Mouse (Mus musculus) adrenal gland, adult 8-10 months (tissue): Measurements from ENCODE around the gene Kif5c. TPM values are rescaled to one million over a fixed set of nuclear protein-coding genes. Genes with fewer than 3 reads are reported as not detected.

Experiments used
- DNase-seq: peaks from one replicate; pipeline ENCODE4 v3.0.0; 2022
- total RNA-seq, 4 experiments: library from RNA; stranded (reverse); gene quantifications; 2 replicates each; pipeline ENCODE4 v1.2.4; 2022

Kif5c gene
- total RNA-seq, 4 experiments from 2014 or later = 10.0 to 17.4 (median 13.4) TPM

- DNase-seq = no peak
These were observed 103.9 kb downstream of the Kif5c start for GRCm38 (mm10) chr2:49722983-49723382.

DNA sequence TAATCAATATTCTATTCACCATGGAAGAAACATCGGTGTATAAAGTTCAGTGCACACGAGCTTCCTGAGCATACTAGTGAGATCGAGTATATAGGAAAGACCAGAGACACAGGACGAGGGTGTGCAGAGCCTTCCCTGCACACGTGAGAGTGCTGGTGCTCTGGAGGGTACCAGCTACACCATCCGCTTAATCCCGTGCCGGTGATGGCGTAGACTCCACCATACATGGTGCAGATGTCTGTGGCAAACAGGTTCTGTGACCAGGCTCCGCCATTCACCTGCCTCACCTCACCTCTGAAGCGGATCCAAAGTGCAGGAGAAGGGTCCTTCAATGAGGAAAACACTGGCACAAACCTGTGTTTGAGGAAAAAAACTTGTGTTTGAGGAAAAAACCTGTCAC lies 107.6 kb downstream of the Kif5c start:
- DNase-seq = no peak

GRCm38 (mm10) chr2:49727199-49727598 lies 108.1 kb downstream of the Kif5c start:
- DNase-seq = no peak

DNA sequence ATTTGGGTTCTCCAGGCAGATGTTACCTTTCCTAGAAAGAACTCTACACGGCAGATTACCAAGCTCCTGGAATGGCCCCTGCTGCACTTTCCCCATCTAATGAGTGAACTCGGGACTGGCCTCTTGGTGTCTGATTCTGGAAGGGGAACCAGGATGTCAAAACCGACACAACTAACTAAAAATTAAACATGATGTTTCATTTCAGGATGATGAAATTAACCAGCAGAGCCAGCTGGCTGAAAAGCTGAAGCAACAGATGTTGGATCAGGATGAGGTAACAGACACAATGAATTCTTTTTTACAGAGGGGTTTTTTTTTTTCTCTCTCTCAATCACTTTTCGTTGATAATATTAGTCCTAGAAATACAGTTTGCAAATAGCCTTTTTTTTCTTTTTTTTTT lies 108.6 kb downstream of the Kif5c start:
- DNase-seq = no peak

GRCm38 (mm10) chr2:49728896-49729610 lies 110.0 kb downstream of the Kif5c start:
- DNase-seq = no peak

- no peak for DNase-seq
These were observed 110.5 kb downstream of the Kif5c start for GRCm38 (mm10) chr2:49729611-49729969.

GRCm38 (mm10) chr2:49730183-49730582 lies 111.1 kb downstream of the Kif5c start:
- no peak for DNase-seq

DNA sequence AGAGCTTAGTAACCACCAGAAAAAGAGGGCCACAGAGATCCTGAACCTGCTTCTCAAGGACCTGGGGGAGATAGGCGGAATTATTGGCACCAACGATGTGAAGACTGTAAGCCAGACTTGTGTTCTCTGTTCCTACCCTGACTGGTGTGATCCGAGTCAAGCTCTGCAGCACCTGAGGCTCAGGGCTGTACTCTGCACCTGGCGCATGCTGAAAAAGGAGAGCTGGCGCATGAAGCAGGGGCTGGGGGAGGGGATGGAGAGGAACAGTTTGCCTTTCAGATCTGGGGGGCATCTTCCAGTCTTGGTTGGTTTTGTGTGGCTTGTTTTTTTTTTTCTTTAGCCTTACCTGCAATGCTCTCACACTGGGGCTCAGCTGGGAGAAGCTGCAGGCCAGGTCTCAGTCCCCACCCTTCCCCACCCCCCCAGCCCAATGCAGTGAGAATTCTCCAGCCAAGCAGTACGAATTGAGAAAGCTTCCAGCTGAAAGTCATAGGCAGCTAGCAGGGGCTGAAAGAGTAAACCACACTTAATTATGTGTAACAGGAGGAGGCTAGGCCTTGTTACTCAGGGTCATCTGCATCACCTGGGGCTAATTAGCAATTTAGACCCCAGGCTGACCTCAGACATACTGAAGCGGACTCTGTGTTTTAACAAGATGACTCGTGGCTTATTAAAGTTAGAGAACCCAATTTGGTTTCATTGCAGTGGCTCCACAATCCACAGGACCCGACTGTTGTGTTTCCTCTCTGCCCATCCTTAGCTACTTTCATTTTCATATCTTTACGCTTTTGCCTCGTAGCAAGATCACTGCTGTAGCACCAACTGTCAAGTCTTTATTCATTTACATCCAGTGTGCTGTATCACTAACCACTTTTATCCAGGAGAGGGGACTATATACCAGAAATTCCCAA lies 113.9 kb downstream of the Kif5c start:
- no peak for DNase-seq

DNA sequence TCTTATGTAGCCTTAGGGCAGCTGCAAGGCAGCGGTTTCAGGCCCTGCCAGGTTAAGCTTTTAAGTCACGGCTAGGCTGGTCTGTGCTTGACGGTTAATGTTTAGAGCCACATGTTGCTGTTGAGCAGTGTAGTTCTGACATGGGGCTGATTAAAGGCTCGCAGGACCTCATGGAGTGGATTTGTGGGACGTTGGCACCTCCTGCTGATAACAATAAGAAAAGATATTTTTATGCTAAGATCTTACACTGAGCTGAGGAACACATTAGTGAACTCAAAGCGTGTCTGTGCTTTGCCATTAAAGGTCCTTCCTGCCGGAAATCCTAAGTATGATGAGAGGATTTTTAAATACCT lies 114.5 kb downstream of the Kif5c start:
- no peak for DNase-seq

- DNase-seq = no peak
These were observed 115.1 kb downstream of the Kif5c start for GRCm38 (mm10) chr2:49734013-49734780.

- DNase-seq = no peak
These were observed 116.3 kb downstream of the Kif5c start for GRCm38 (mm10) chr2:49735386-49735785.

- DNase-seq = no peak
These were observed 119.9 kb downstream of the Kif5c start for GRCm38 (mm10) chr2:49739046-49739445.

DNA sequence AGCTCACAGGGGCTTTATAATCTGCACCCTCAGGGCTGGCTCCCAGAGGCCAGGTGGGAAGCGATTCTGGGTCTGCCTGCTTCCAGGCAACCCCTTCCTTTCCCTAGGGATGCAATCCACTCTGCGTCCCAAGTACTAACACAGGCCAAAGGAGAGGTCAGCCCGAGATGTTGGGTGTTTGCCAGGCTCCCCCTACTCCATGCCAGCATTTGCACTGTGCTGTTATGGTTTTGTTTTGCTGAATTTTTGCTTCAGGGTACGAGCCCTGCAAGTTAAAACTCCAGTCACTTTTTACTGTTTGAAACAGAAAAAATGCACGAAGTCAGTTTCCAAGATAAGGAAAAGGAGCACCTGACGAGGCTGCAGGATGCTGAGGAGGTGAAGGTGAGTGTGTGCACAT lies 121.9 kb downstream of the Kif5c start:
- DNase-seq = no peak

DNA sequence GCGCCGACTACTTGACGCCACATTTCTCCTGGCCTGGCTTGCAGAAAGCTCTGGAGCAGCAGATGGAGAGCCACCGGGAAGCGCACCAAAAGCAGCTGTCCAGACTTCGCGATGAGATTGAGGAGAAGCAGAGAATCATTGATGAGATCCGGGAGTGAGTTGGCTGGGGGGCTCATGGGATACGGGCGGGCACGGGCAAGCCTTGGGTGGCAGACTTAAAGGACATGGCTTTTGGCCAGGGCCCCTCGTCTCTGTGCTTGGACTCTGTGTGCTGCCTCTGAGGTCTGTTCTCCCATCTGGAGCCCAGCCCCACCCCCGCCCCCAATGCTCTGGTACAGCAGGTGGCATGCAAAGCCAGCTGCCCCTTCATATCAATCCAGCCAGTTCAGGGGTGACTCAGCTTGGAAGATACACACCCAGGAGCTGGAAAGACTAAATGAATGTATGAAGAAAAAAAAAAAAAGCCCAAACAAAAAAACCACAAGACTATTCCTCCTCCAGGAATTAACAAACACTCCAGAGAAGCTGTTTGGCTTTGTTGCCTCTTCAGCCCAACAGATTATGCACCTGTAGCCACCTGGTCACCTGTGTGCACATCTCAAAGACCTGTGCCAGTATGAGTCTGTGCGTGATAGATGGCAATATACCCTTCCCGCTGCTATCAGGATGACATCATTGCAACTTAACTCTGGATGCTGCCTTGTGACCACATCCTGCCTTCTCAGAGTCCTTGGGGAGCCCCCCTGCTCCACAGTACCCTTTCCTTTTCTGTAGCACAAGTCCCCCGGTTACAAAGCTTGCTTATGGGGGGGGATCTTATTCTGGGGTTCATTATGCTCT lies 123.0 kb downstream of the Kif5c start:
- no peak for DNase-seq

DNA sequence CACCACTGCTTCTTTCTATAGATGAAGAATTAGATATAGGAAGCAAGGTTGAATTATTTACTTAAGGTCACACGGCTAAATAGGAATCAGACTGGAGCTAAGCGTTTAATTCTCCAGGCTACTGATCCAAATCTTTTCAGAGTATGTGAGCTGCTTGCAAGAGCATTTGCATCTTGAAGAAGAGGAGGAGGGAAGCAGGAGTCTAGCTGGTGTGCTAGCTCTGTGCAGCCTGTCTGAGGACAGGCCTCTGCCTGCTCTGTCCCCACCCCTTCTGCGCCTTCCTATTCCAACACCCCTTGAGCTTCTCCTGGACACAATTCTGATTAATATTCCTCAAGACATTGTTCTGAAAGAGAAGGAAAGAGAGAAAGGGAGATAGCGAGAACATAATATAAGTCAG lies 123.8 kb downstream of the Kif5c start:
- DNase-seq = no peak

DNA sequence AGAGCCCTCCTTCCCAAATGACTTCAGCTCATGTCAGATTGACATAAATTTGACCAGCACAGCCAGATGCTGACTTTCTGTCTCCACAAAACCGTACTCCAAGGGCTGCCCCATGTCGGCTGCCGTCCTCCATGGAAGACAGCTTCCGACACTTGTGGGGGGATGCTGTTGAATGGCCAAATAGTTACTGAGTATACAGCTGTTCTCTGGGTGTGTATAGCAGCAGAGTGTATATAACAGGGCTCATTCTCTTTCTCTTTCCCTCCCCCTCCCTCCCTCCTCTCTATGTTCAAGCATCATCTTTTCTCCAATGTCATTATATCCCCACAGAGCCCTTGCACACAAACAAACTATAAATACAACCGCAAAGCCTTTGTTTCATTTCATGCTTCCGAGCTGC lies 124.7 kb downstream of the Kif5c start:
- DNase-seq = no peak

- DNase-seq = no peak
These were observed 125.4 kb downstream of the Kif5c start for GRCm38 (mm10) chr2:49744251-49745093.

DNA sequence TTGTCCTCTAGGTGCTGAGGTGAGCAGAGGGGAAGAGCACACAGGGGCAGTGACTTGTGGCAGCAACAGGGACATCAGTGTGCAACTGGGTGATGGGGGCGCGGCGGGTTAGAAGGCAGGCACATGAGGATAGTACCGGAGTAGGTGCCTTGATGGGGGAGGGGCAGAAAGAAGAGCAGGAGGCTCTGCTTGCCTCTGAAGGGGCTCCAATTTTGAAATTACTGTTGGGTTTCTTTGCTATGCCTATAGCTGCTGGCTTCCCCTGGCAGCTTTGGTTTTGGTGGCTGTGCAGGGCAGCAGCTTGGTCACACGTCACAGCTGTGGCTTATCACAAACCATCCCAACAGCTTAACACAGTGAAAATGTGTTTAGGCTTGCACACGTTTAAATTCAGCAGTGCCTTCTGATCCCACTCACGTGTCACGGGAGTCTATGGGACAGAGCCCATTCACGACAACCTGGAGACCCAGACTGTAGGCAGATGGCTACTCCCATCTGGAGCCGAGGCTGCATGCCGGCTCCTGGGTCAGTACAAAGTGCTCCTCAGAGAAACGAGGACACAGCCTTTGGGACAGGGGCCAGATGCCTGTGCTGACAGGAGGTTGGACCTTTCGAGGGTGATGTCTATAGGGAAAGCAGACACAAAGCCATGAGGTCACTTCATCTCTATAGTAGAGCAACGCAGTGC lies 126.1 kb downstream of the Kif5c start:
- no peak for DNase-seq

DNA sequence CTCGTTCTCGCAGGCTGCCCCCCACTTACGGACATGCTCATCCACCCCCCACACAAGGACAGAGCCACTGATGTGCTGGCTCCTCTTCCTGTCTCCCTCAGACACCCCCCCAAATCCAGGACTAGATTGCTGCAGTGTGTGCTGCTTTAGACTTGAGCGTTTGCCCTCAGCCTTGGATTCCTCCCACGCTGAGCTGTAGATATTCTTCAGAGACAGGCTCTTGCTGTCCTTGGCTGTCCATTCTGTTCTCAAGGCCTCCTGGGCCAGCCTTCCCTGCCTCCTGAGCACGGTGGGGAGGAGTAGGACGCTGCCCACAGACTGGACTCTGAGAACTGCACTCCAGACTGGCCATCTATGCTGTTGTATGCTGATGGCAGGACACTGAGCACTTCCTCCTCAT lies 127.8 kb downstream of the Kif5c start:
- DNase-seq = peak; percentile 74

- DNase-seq = no peak
These were observed 128.6 kb downstream of the Kif5c start for GRCm38 (mm10) chr2:49747670-49748069.
